Mouse (Mus musculus) hindbrain, embryonic 14.5 days (tissue): Measurements from ENCODE around the gene Tmem199. TPM values are rescaled to one million over a fixed set of nuclear protein-coding genes. Genes with fewer than 3 reads are reported as not detected.

Source experiments
- ATAC-seq: fragments of 200-750 bp; cut with Nextera tagmentation; 2 replicates; pipeline ENCODE4 v1.8.0; 2017; ENCODE audit warnings: moderate number of reproducible peaks, mild to moderate bottlenecking, moderate TSS enrichment, moderate library complexity; ENCODE audit not compliant: low FRiP score
- DNase-seq: peaks from one replicate; pipeline ENCODE4 v3.0.0-alpha.2; 2015; ENCODE audit warnings: low spot score
- H3K27ac ChIP-seq: fragments of 300-500 bp; sonication (generic); 2 replicates; pipeline ENCODE4 v1.5.1; 2014; ENCODE audit warnings: mild to moderate bottlenecking, moderate library complexity
- H3K27me3 ChIP-seq: fragments of 300-500 bp; sonication (generic); 2 replicates; pipeline ENCODE4 v1.6.1; 2014; ENCODE audit warnings: mild to moderate bottlenecking, low read length, mixed read lengths; ENCODE audit not compliant: control insufficient read depth, insufficient read depth
- H3K36me3 ChIP-seq: fragments of 300-500 bp; sonication (generic); replicated peaks from 2 replicates; pipeline ENCODE4 v1.6.1; 2014; ENCODE audit not compliant: control insufficient read depth, insufficient read depth
- H3K4me1 ChIP-seq: fragments of 300-500 bp; sonication (generic); replicated peaks from 2 replicates; pipeline ENCODE4 v1.6.1; 2014; ENCODE audit warnings: antibody characterized with exemption, low read length, mixed read lengths; ENCODE audit not compliant: control insufficient read depth, insufficient read depth
- H3K4me2 ChIP-seq: fragments of 300-500 bp; sonication (generic); replicated peaks from 2 replicates; pipeline ENCODE4 v1.6.1; 2014; ENCODE audit warnings: mild to moderate bottlenecking, moderate library complexity
- H3K4me3 ChIP-seq: fragments of 300-500 bp; sonication (generic); replicated peaks from 2 replicates; pipeline ENCODE4 v1.5.1; 2014; ENCODE audit warnings: mild to moderate bottlenecking, low read length
- H3K9ac ChIP-seq: fragments of 300-500 bp; sonication (generic); 2 replicates; pipeline ENCODE4 v1.6.1; 2014
- H3K9me3 ChIP-seq: fragments of 300-500 bp; sonication (generic); 2 replicates; pipeline ENCODE4 v1.6.1; 2016; ENCODE audit warnings: low read length; ENCODE audit not compliant: control insufficient read depth
- WGBS: fragments of 180-500 bp; shearing (Covaris S2); extraction: QIAGEN DNeasy Blood & Tissue Kit; methylation state at CpG from one replicate; pipeline ENCODE4 v1.1.7; 2014; 5-methylcytosine and 5-hydroxymethylcytosine counted together
- polyA plus RNA-seq: library from polyadenylated mRNA; unstranded; fragments of >200 nt; fragmentation: Nextera tagmentation; extraction: Ambion mirVana; gene quantifications from 2 replicates; pipeline ENCODE4 v1.2.1, GENCODE M21; 2014

Gene Tmem199
- polyA plus RNA-seq, 1 experiment from 2014 or later, result 96.1 TPM

GRCm38 (mm10) chr11:78499004-78499403, 13.0 kb downstream of the Tmem199 start, which contains the start of gene Vtn:
Gene Vtn (plus strand): TSS chr11:78499091.
- peak within 1 kb of the TSS; percentile 79 for H3K4me3 ChIP-seq
- H3K4me1 ChIP-seq, result peaks cover 31% of the 10 kb centered on the region
- H3K9ac ChIP-seq, result peak within 1 kb of the TSS; percentile 59
- DNase-seq (no peak), ATAC-seq (no peak)
- H3K4me2 ChIP-seq, result peak within 1 kb of the TSS; percentile 79
- no peaks in the 10 kb centered on the region for H3K9me3 ChIP-seq
- no peaks in the 10 kb centered on the region for H3K36me3 ChIP-seq
- peaks cover 7% of the 10 kb centered on the region; the same call in 1 of the 2 replicates for H3K27me3 ChIP-seq
- H3K27ac ChIP-seq, result peak within 1 kb of the TSS; percentile 94
- 56% methylated on average over 7 of the region's 7 CpGs for WGBS

GRCm38 (mm10) chr11:78497544-78498522, 14.1 kb downstream of the Tmem199 start, which contains the start of gene Sarm1:
Gene Sarm1 (minus strand): TSS chr11:78497754.
- peak; percentile 97 for ATAC-seq
- 3% methylated on average over 36 of the region's 36 CpGs for WGBS

GRCm38 (mm10) chr11:78497071-78497541, 14.9 kb downstream of the Tmem199 start:
- Histone ChIP-seq H3K27ac (peak overlapping the region; percentile 94), H3K27me3 (peaks cover 7% of the 10 kb centered on the region; the same call in 1 of the 2 replicates), H3K4me1 (peaks cover 31% of the 10 kb centered on the region), H3K9ac (peak overlapping the region; percentile 85), H3K9me3 (no peaks in the 10 kb centered on the region), H3K36me3 (no peaks in the 10 kb centered on the region), H3K4me2 (peak overlapping the region; percentile 79), H3K4me3 (peak overlapping the region; percentile 79)
- ATAC-seq, result peak; percentile 83
- under 1% methylated on average over 44 of the region's 44 CpGs for WGBS
- peak; percentile 62 for DNase-seq

More at GRCm38 (mm10) chr11:78497544-78498522, 14.1 kb downstream of the Tmem199 start, which contains the start of gene Sarm1:
- H3K4me1 ChIP-seq, result peaks cover 31% of the 10 kb centered on the region
- peaks cover 7% of the 10 kb centered on the region; the same call in 1 of the 2 replicates for H3K27me3 ChIP-seq
- H3K9ac ChIP-seq, result peak within 1 kb of the TSS; percentile 85
- H3K9me3 ChIP-seq, result no peaks in the 10 kb centered on the region
- no peaks in the 10 kb centered on the region for H3K36me3 ChIP-seq
- H3K4me2 ChIP-seq, result peak within 1 kb of the TSS; percentile 79
- DNase-seq, result peak; percentile 96
- peak within 1 kb of the TSS; percentile 79 for H3K4me3 ChIP-seq
- peak within 1 kb of the TSS; percentile 94 for H3K27ac ChIP-seq

GRCm38 (mm10) chr11:78495904-78496303, 16.1 kb downstream of the Tmem199 start:
- ATAC-seq (no peak), DNase-seq (no peak)
- peak overlapping the region; percentile 79 for H3K4me3 ChIP-seq
- peak overlapping the region; percentile 85 for H3K9ac ChIP-seq
- no peak overlapping the region for H3K27ac ChIP-seq
- H3K4me1 ChIP-seq, result peaks cover 34% of the 10 kb centered on the region
- WGBS, result 4% methylated on average over 6 of the region's 6 CpGs
- peaks cover 12% of the 10 kb centered on the region; the same call in 1 of the 2 replicates for H3K27me3 ChIP-seq
- peak overlapping the region; percentile 79 for H3K4me2 ChIP-seq
- H3K36me3 ChIP-seq, result no peaks in the 10 kb centered on the region
- H3K9me3 ChIP-seq, result no peaks in the 10 kb centered on the region

- Histone ChIP-seq H3K36me3 (peaks cover 30% of the 10 kb centered on the region), H3K9me3 (no peaks in the 10 kb centered on the region), H3K9ac (peak overlapping the region; percentile 35; the same call in 1 of the 2 replicates), H3K27ac (no peak overlapping the region), H3K4me2 (peak overlapping the region; percentile 44), H3K27me3 (peaks cover 28% of the 10 kb centered on the region; the same call in 1 of the 2 replicates), H3K4me3 (peak overlapping the region; percentile 9), H3K4me1 (peaks cover 27% of the 10 kb centered on the region)
- DNase-seq (peak; percentile 64), ATAC-seq (peak; percentile 71; the same call in 1 of the 2 replicates)
- 10% methylated on average over 48 of the region's 48 CpGs for WGBS
These were observed 21.2 kb downstream of the Tmem199 start for GRCm38 (mm10) chr11:78490781-78491241.

- peaks cover 28% of the 10 kb centered on the region; the same call in 1 of the 2 replicates for H3K27me3 ChIP-seq
- peaks cover 53% of the 10 kb centered on the region for H3K36me3 ChIP-seq
These were observed 23.8 kb downstream of the Tmem199 start for GRCm38 (mm10) chr11:78488168-78488567.

GRCm38 (mm10) chr11:78483639-78484038, 28.3 kb downstream of the Tmem199 start:
- no peak overlapping the region for H3K9ac ChIP-seq
- DNase-seq (no peak), ATAC-seq (no peak)
- no peaks in the 10 kb centered on the region for H3K9me3 ChIP-seq
- no peak overlapping the region for H3K27ac ChIP-seq
- 0 out of 2 replicates have a peak, but pooled peaks cover 2% of the 10 kb centered on the region for H3K4me1 ChIP-seq
- WGBS, result 70% methylated on average over 7 of the region's 7 CpGs
- peaks cover 82% of the 10 kb centered on the region for H3K36me3 ChIP-seq
- no peak overlapping the region for H3K4me2 ChIP-seq
- H3K27me3 ChIP-seq, result peaks cover 9% of the 10 kb centered on the region; the same call in 1 of the 2 replicates
- H3K4me3 ChIP-seq, result no peak overlapping the region

More at GRCm38 (mm10) chr11:78488168-78488567, 23.8 kb downstream of the Tmem199 start:
- ATAC-seq (peak; percentile 24; the same call in 1 of the 2 replicates), DNase-seq (peak; percentile 83)
- H3K4me3 ChIP-seq, result no peak overlapping the region
- H3K27ac ChIP-seq, result no peak overlapping the region
- no peak overlapping the region for H3K9ac ChIP-seq
- 0 out of 2 replicates have a peak, but pooled peaks cover 11% of the 10 kb centered on the region for H3K4me1 ChIP-seq
- no peak overlapping the region for H3K4me2 ChIP-seq
- H3K9me3 ChIP-seq, result no peaks in the 10 kb centered on the region
- WGBS, result 4% methylated on average over 8 of the region's 8 CpGs

GRCm38 (mm10) chr11:78475289-78475688, 36.7 kb downstream of the Tmem199 start:
- no peaks in the 10 kb centered on the region for H3K4me1 ChIP-seq
- H3K4me2 ChIP-seq, result no peak overlapping the region
- no peak for ATAC-seq
- H3K9me3 ChIP-seq, result no peaks in the 10 kb centered on the region
- no peak overlapping the region for H3K4me3 ChIP-seq
- H3K27ac ChIP-seq, result no peak overlapping the region
- WGBS, result 73% methylated on average over 3 of the region's 3 CpGs
- no peak overlapping the region for H3K9ac ChIP-seq
- no peak for DNase-seq
- H3K27me3 ChIP-seq, result no peaks in the 10 kb centered on the region
- H3K36me3 ChIP-seq, result peaks cover 37% of the 10 kb centered on the region
